Mouse (Mus musculus): ENCODE results near the gene Larp7. TPM values are rescaled to one million over a fixed set of nuclear protein-coding genes. Genes with fewer than 3 reads are reported as not detected.

Gene Larp7
- polyA plus RNA-seq, 1 experiment from 2014 or later = 52.1 TPM

DNA sequence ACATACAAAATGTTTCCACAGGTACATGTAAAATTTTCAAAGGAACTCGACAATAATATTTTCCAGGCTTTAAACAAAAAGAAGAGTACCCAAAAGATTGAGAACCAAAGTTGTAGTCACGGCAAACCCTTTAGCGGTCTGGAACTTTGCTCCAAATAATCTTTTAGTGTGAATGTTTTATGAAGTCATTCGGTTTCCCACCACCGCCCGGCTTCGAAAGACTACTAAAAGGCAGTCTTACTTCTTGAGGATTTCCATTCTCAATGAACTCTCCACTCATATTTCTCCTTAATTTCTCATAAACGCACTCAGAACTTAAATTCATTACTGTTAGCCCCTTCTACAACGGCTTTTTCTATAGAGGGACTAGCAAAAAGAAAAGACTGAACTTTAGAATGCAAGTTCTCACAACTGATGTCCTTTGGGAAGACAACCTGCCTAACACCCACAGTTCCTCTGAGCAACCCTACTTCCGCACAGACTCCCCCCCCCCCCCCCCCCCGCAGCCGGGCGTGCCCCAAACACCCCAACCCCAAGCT is 646 bp downstream of the Larp7 start:
- Histone ChIP-seq H3K4me2 (ENCODE audit: low read length) (peak overlapping the region; percentile 76), H3K27ac (ENCODE audit: low read depth) (peak overlapping the region; percentile 94), H3K4me3 (ENCODE audit: low read depth, low read length) (peak overlapping the region; percentile 88), H3K9ac (ENCODE audit: low read length) (peak overlapping the region; percentile 87), H3K4me1 (replicated peaks; ENCODE audit: control insufficient read depth, insufficient read depth, low read length) (peaks cover 9% of the 10 kb centered on the region; the same call in 1 of the 2 replicates), H3K36me3 (ENCODE audit: control insufficient read depth, insufficient read depth, low read length) (peaks cover 17% of the 10 kb centered on the region; the same call in 1 of the 2 replicates), H3K27me3 (replicated peaks; ENCODE audit: control insufficient read depth, insufficient read depth, low read length) (no peaks in the 10 kb centered on the region), H3K9me3 (ENCODE audit: control insufficient read depth, low read length) (no peaks in the 10 kb centered on the region)
- no peak for ATAC-seq (replicated peaks; ENCODE audit: low FRiP score, low TSS enrichment, low read depth)
- peak; percentile 54 for DNase-seq (ENCODE audit: low spot score)
- 5% methylated on average over 12 of the region's 13 CpGs for WGBS

DNA sequence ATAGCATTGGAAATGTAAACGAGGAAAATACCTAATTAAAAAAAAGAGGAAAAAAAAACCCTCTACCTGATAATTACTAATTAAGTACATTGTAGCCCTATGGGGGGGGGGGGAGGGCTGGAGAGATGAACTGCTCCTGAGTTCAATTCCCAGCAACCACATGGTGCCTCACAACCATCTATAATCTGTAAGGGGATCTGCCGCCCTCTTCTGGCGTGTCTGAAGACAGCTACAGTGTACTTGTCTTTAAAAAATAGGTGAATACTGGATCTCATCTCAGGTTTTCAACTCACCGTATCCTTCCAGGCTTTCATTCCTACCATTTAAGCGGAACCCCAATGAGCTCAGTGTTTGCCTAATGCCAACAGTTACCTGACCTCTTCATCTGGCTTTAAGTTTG is 5.3 kb downstream of the Larp7 start:
- Histone ChIP-seq H3K27me3 (replicated peaks; ENCODE audit: control insufficient read depth, insufficient read depth, low read length) (no peaks in the 10 kb centered on the region), H3K9ac (ENCODE audit: low read length) (no peak overlapping the region), H3K27ac (ENCODE audit: low read depth) (no peak overlapping the region), H3K4me3 (ENCODE audit: low read depth, low read length) (no peak overlapping the region), H3K4me1 (replicated peaks; ENCODE audit: control insufficient read depth, insufficient read depth, low read length) (peaks cover 5% of the 10 kb centered on the region; the same call in 1 of the 2 replicates), H3K36me3 (ENCODE audit: control insufficient read depth, insufficient read depth, low read length) (peaks cover 40% of the 10 kb centered on the region), H3K4me2 (ENCODE audit: low read length) (no peak overlapping the region), H3K9me3 (ENCODE audit: control insufficient read depth, low read length) (no peaks in the 10 kb centered on the region)
- 43% methylated on average over 5 of the region's 5 CpGs for WGBS
- peak; percentile 55 for DNase-seq (ENCODE audit: low spot score)
- ATAC-seq (replicated peaks; ENCODE audit: low FRiP score, low TSS enrichment, low read depth) = no peak

DNA sequence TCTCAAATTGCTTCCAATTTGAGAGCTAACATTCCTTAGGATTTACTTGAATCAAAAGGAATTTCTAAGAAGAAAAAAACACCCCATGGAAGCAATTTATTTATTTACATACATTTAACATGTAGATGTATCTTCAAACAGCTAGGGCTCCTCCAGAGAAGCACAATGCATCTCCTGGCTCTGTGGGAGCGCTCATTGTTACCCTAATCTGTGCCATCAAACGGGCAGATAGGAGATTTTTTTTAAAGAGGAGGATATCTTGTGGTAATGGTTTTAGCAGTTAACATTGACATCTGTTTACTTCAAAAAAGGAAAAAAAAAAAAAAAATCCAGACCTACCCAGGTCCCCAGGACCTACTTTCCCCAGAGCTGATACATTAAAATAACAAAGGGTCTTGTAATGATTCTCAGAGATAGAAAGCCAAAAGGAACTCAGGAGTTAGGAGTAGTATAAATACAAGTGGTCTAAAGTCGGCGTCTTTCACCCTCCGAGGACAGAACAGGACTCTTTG is 8.5 kb downstream of the Larp7 start:
- Histone ChIP-seq H3K4me1 (replicated peaks; ENCODE audit: control insufficient read depth, insufficient read depth, low read length) (no peaks in the 10 kb centered on the region), H3K27me3 (replicated peaks; ENCODE audit: control insufficient read depth, insufficient read depth, low read length) (no peaks in the 10 kb centered on the region), H3K9ac (ENCODE audit: low read length) (no peak overlapping the region), H3K9me3 (ENCODE audit: control insufficient read depth, low read length) (no peaks in the 10 kb centered on the region), H3K36me3 (ENCODE audit: control insufficient read depth, insufficient read depth, low read length) (peaks cover 62% of the 10 kb centered on the region), H3K4me2 (ENCODE audit: low read length) (no peak overlapping the region), H3K27ac (ENCODE audit: low read depth) (no peak overlapping the region), H3K4me3 (ENCODE audit: low read depth, low read length) (no peak overlapping the region)
- ATAC-seq (replicated peaks; ENCODE audit: low FRiP score, low TSS enrichment, low read depth) = no peak
- no peak for DNase-seq (ENCODE audit: low spot score)
- 26% methylated on average over 5 of the region's 5 CpGs for WGBS

DNA sequence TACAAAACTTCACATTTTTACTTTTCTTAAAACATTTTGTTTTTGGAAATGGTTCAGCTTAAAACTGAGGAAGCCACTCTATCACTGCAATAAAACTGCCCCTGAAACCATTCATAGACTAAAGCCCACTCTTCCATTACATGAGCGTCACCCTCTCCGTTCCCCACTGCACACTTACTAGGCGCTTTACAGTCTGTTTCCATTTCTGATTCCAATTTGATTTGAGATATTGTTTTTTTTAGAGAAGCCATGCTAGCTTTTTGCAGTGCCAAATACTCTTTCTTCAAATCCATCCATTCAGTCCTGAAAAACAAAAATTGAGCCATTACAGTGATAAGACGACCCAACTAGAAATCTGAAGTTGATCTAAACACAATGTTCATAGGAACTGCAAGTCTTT is 9.2 kb downstream of the Larp7 start:
- 84% methylated on average over 4 of the region's 4 CpGs for WGBS
- Histone ChIP-seq H3K9me3 (ENCODE audit: control insufficient read depth, low read length) (no peaks in the 10 kb centered on the region), H3K4me2 (ENCODE audit: low read length) (no peak overlapping the region), H3K27ac (ENCODE audit: low read depth) (no peak overlapping the region), H3K4me3 (ENCODE audit: low read depth, low read length) (no peak overlapping the region), H3K4me1 (replicated peaks; ENCODE audit: control insufficient read depth, insufficient read depth, low read length) (no peaks in the 10 kb centered on the region), H3K36me3 (ENCODE audit: control insufficient read depth, insufficient read depth, low read length) (peaks cover 68% of the 10 kb centered on the region), H3K27me3 (replicated peaks; ENCODE audit: control insufficient read depth, insufficient read depth, low read length) (no peaks in the 10 kb centered on the region), H3K9ac (ENCODE audit: low read length) (no peak overlapping the region)
- DNase-seq (ENCODE audit: low spot score) (no peak), ATAC-seq (replicated peaks; ENCODE audit: low FRiP score, low TSS enrichment, low read depth) (no peak)

DNA sequence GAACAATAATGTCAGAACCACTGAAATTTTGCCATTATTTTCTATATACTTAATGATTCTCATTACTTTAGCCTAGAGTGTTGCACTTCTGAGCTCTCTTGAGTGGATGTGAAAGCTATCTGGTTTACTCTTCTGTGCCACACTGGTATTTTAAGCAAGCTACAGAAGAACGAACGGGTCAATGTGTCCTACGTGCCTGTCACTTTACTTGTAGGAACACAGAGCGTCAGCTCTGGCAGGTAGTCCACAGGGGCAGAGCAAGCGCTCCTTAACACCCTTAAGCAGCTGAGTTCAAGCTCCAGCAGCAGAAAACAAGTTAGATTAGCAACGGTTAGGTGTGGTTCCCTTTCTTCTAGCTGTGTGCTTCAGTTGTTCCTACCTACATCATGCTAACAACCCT is 14.0 kb downstream of the Larp7 start:
- Histone ChIP-seq H3K4me3 (ENCODE audit: low read depth, low read length) (no peak overlapping the region), H3K27ac (ENCODE audit: low read depth) (no peak overlapping the region), H3K9me3 (ENCODE audit: control insufficient read depth, low read length) (no peaks in the 10 kb centered on the region), H3K36me3 (ENCODE audit: control insufficient read depth, insufficient read depth, low read length) (peaks cover 59% of the 10 kb centered on the region), H3K9ac (ENCODE audit: low read length) (no peak overlapping the region), H3K27me3 (replicated peaks; ENCODE audit: control insufficient read depth, insufficient read depth, low read length) (no peaks in the 10 kb centered on the region), H3K4me2 (ENCODE audit: low read length) (no peak overlapping the region), H3K4me1 (replicated peaks; ENCODE audit: control insufficient read depth, insufficient read depth, low read length) (no peaks in the 10 kb centered on the region)
- DNase-seq (ENCODE audit: low spot score) = no peak
- 72% methylated on average over 6 of the region's 6 CpGs for WGBS
- ATAC-seq (replicated peaks; ENCODE audit: low FRiP score, low TSS enrichment, low read depth) = no peak

DNA sequence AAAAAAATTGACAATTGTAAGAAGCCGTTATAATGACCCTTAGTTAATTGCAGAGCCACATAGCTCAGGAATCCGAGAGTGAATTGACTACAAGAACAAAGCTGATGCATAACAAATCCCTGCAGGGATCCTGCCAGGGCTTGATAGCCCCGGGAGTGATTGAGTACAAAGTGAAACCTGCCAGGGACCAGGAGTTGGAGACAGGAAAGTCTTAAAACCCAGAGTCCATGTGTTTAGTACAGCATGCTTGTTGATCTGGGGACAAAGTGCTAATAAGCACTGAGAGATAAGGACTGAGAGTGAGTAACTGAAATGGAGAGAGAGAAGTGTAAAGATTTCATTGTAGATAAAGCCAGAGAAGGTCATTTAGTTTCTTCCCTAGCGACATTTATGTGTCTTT is 22.9 kb downstream of the Larp7 start:
- H3K4me1 ChIP-seq (replicated peaks; ENCODE audit: control insufficient read depth, insufficient read depth, low read length) = no peaks in the 10 kb centered on the region
- DNase-seq (ENCODE audit: low spot score) (no peak), ATAC-seq (replicated peaks; ENCODE audit: low FRiP score, low TSS enrichment, low read depth) (no peak)
- no peak overlapping the region for H3K4me3 ChIP-seq (ENCODE audit: low read depth, low read length)
- H3K36me3 ChIP-seq (ENCODE audit: control insufficient read depth, insufficient read depth, low read length) = no peaks in the 10 kb centered on the region
- 14% methylated on average over 4 of the region's 4 CpGs for WGBS
- H3K27ac ChIP-seq (ENCODE audit: low read depth) = no peak overlapping the region
- no peak overlapping the region for H3K4me2 ChIP-seq (ENCODE audit: low read length)
- no peaks in the 10 kb centered on the region for H3K9me3 ChIP-seq (ENCODE audit: control insufficient read depth, low read length)
- no peak overlapping the region for H3K9ac ChIP-seq (ENCODE audit: low read length)
- H3K27me3 ChIP-seq (replicated peaks; ENCODE audit: control insufficient read depth, insufficient read depth, low read length) = no peaks in the 10 kb centered on the region

DNA sequence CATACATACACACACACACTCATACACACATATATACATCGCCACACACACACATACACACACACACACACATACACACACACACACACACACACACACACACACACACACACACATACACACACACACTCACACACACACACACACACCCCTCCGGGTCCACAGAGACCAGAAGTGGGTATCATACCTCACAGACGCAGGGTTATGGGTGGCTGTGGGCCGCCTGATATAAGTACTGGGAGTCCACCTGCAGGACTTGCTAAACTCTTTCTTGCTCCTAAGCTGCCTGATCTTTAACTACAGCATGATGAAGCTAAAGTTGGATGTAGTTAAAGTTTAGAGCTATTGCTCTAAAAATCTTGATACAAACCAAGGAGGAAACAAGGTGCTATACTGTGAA is 23.3 kb downstream of the Larp7 start:
- Histone ChIP-seq H3K4me1 (replicated peaks; ENCODE audit: control insufficient read depth, insufficient read depth, low read length) (no peaks in the 10 kb centered on the region), H3K4me2 (ENCODE audit: low read length) (no peak overlapping the region), H3K9me3 (ENCODE audit: control insufficient read depth, low read length) (no peaks in the 10 kb centered on the region), H3K9ac (ENCODE audit: low read length) (no peak overlapping the region), H3K36me3 (ENCODE audit: control insufficient read depth, insufficient read depth, low read length) (no peaks in the 10 kb centered on the region), H3K27ac (ENCODE audit: low read depth) (no peak overlapping the region), H3K4me3 (ENCODE audit: low read depth, low read length) (no peak overlapping the region), H3K27me3 (replicated peaks; ENCODE audit: control insufficient read depth, insufficient read depth, low read length) (no peaks in the 10 kb centered on the region)
- WGBS = 86% methylated on average over 4 of the region's 4 CpGs
- ATAC-seq (replicated peaks; ENCODE audit: low FRiP score, low TSS enrichment, low read depth) (no peak), DNase-seq (ENCODE audit: low spot score) (no peak)

DNA sequence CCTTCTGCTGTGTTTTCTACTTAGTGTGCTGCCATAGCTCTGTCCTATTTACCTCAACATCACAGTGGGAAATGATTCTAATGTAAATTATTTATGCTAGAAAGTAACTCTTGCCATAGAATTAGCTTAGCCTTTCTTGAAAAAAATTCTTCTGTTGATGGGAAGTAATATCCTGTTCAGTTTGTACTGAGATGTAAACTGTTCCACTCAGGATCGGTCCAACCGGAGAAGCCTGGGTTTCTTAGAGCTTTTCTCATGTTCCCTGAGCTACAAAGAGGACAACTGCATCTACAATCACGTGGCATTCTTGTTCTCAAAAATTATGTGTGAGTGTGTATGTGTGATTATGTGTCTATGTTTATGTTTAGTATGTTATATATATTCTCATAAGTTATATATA is 23.9 kb downstream of the Larp7 start:
- no peak for ATAC-seq (replicated peaks; ENCODE audit: low FRiP score, low TSS enrichment, low read depth)
- H3K27me3 ChIP-seq (replicated peaks; ENCODE audit: control insufficient read depth, insufficient read depth, low read length) = no peaks in the 10 kb centered on the region
- no peak overlapping the region for H3K9ac ChIP-seq (ENCODE audit: low read length)
- 58% methylated on average over 3 of the region's 3 CpGs for WGBS
- DNase-seq (ENCODE audit: low spot score) = no peak
- H3K36me3 ChIP-seq (ENCODE audit: control insufficient read depth, insufficient read depth, low read length) = no peaks in the 10 kb centered on the region
- H3K9me3 ChIP-seq (ENCODE audit: control insufficient read depth, low read length) = no peaks in the 10 kb centered on the region
- H3K4me1 ChIP-seq (replicated peaks; ENCODE audit: control insufficient read depth, insufficient read depth, low read length) = no peaks in the 10 kb centered on the region
- no peak overlapping the region for H3K4me2 ChIP-seq (ENCODE audit: low read length)
- H3K27ac ChIP-seq (ENCODE audit: low read depth) = no peak overlapping the region
- no peak overlapping the region for H3K4me3 ChIP-seq (ENCODE audit: low read depth, low read length)

DNA sequence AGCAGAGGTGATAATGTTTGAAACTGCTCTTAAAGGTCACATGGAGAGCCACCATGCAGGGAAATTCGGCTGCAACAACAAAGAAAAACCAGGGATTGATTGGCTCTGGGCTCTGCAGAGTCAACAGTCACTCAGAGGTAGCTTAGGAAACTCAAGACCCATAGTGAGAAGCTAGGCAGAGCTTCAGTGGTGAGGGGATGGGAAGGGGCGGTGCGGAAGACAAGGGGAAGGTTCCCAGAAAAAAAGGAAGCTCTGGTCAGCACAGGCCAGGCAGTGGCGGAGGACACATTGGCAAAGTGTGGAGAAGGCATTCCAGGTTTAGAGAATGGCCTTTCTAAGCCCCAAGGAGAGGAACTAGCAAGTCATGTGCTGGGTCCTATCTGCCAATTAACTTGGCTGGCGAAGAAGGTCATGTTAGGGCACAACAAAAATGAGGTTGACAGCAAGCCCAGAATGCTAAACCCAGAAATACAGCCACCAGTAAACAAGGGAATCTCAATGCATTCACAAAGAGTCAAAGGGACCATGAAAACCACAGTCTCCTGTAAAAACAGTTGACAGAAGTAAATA is 25.6 kb downstream of the Larp7 start:
- H3K27ac ChIP-seq (ENCODE audit: low read depth) = no peak overlapping the region
- DNase-seq (ENCODE audit: low spot score) = no peak
- H3K4me1 ChIP-seq (replicated peaks; ENCODE audit: control insufficient read depth, insufficient read depth, low read length) = no peaks in the 10 kb centered on the region
- no peaks in the 10 kb centered on the region for H3K9me3 ChIP-seq (ENCODE audit: control insufficient read depth, low read length)
- H3K36me3 ChIP-seq (ENCODE audit: control insufficient read depth, insufficient read depth, low read length) = no peaks in the 10 kb centered on the region
- ATAC-seq (replicated peaks; ENCODE audit: low FRiP score, low TSS enrichment, low read depth) = no peak
- H3K4me2 ChIP-seq (ENCODE audit: low read length) = no peak overlapping the region
- WGBS = 77% methylated on average over 5 of the region's 5 CpGs
- no peaks in the 10 kb centered on the region for H3K27me3 ChIP-seq (replicated peaks; ENCODE audit: control insufficient read depth, insufficient read depth, low read length)
- no peak overlapping the region for H3K4me3 ChIP-seq (ENCODE audit: low read depth, low read length)
- no peak overlapping the region for H3K9ac ChIP-seq (ENCODE audit: low read length)
